Mouse (Mus musculus) c-Kit-negative CD71-positive TER-119-positive erythroid progenitor cells, embryonic 14.5 days (primary cell): ENCODE measurements around the gene Ccdc42.

ENCODE experiments used
- DNase-seq: peaks from one replicate; pipeline ENCODE4 v3.0.0-alpha.2; 2013; ENCODE audit warnings: low read depth, low spot score

The Ccdc42 gene

GRCm38 (mm10) chr11:68585890-68586289 lies 931 bp upstream of the Ccdc42 start:
- no peak for DNase-seq

GRCm38 (mm10) chr11:68589055-68589809 lies 2.4 kb downstream of the Ccdc42 start:
- peak; percentile 24 for DNase-seq

GRCm38 (mm10) chr11:68591708-68592107 lies 4.9 kb downstream of the Ccdc42 start:
- no peak for DNase-seq

GRCm38 (mm10) chr11:68593247-68593646 lies 6.4 kb downstream of the Ccdc42 start:
- no peak for DNase-seq

GRCm38 (mm10) chr11:68597912-68598311 lies 11.1 kb downstream of the Ccdc42 start:
- no peak for DNase-seq

- DNase-seq, result no peak
Observed at GRCm38 (mm10) chr11:68600551-68601021, 13.8 kb downstream of the Ccdc42 start.

- no peak for DNase-seq
Observed at GRCm38 (mm10) chr11:68601486-68601991, 14.7 kb downstream of the Ccdc42 start.

- DNase-seq, result no peak
Observed at GRCm38 (mm10) chr11:68602200-68602931, 15.5 kb downstream of the Ccdc42 start.

GRCm38 (mm10) chr11:68607046-68607445 lies 20.2 kb downstream of the Ccdc42 start:
- no peak for DNase-seq

GRCm38 (mm10) chr11:68609910-68610566 lies 23.2 kb downstream of the Ccdc42 start:
- no peak for DNase-seq

- DNase-seq, result no peak
Observed at GRCm38 (mm10) chr11:68610567-68610947, 23.7 kb downstream of the Ccdc42 start.

GRCm38 (mm10) chr11:68613071-68613711 lies 26.4 kb downstream of the Ccdc42 start:
- no peak for DNase-seq

GRCm38 (mm10) chr11:68622751-68623150 lies 35.9 kb downstream of the Ccdc42 start:
- DNase-seq, result no peak

- DNase-seq, result no peak
Observed at GRCm38 (mm10) chr11:68623225-68623870, 36.5 kb downstream of the Ccdc42 start.

GRCm38 (mm10) chr11:68623871-68624258 lies 37.0 kb downstream of the Ccdc42 start:
- no peak for DNase-seq

GRCm38 (mm10) chr11:68631611-68632316 lies 44.9 kb downstream of the Ccdc42 start:
- no peak for DNase-seq

- no peak for DNase-seq
Observed at GRCm38 (mm10) chr11:68637861-68638615, 51.2 kb downstream of the Ccdc42 start.

GRCm38 (mm10) chr11:68641361-68641760 lies 54.5 kb downstream of the Ccdc42 start:
- DNase-seq, result no peak

- DNase-seq, result no peak
Observed at GRCm38 (mm10) chr11:68644781-68645180, 58.0 kb downstream of the Ccdc42 start.
